Mouse (Mus musculus) hematopoietic stem cell, adult 5-6 weeks (primary cell): ENCODE measurements around the gene Pamr1. TPM values are rescaled to one million over a fixed set of nuclear protein-coding genes. Genes with fewer than 3 reads are reported as not detected.

Source experiments
- ATAC-seq, 2 experiments: fragments of 125-278 bp in 1 of 2; replicated peaks in 1 of 2; 2 replicates each; pipeline ENCODE4 v1.8.0; 2016 to 2017; ENCODE audit warnings: inconsistent platforms in 2 of 2, mild to moderate bottlenecking in 2 of 2, moderate number of reproducible peaks in 2 of 2, low read depth in 1 of 2, moderate TSS enrichment in 1 of 2; ENCODE audit not compliant: low FRiP score in 2 of 2, poor library complexity in 2 of 2, severe bottlenecking in 2 of 2, insufficient read depth in 1 of 2, low TSS enrichment in 1 of 2
- total RNA-seq: library from RNA; stranded (forward); fragments of 172-1452, 232-1000 nt; gene quantifications from 2 replicates; pipeline ENCODE4 v1.2.3, GENCODE M21; 2017

Pamr1 gene
- total RNA-seq, 1 experiment from 2014 or later, result not detected

GRCm38 (mm10) chr2:102589977-102590376, 40.2 kb downstream of the Pamr1 start:
- ATAC-seq, result no peak

- no peak for ATAC-seq
These were observed 44.7 kb downstream of the Pamr1 start for GRCm38 (mm10) chr2:102594535-102594934.

DNA sequence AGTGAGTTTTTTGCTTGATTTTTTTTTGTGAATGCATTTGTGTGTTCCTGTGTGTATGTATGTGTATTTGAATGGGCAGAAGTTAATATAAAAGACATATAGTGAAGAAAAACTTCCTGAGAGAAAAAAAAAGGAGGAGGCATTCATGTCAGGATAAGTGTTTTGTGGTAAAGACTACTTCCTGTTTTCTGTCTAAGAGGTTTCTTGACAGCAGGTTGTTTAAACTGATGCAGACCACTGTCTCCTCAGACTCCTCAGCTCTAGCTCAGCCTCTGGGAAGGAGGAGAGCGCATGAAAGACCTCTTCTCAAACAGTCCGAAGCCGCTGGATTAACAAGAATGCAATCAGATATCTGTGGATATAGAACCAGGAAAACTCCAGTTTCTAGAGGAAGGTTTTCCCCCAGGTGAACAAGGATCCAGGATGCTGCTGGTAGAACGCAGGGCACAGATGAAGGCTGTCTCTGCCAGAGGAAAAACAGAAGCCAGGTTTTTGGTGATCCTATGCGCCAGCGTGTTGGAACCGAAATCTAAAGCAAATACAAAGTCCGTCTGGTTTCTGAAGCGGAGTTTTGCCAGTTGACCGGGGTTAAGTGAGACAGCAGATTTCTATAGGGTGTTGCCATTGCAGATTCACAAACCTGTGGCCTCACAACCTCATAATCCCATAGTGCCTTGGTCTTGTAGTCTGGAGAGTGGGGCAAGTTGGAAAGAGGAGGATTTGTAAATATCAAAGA, 45.8 kb downstream of the Pamr1 start:
- ATAC-seq, result no peak

GRCm38 (mm10) chr2:102598911-102599721, 49.3 kb downstream of the Pamr1 start:
- no peak for ATAC-seq

GRCm38 (mm10) chr2:102600516-102600915, 50.7 kb downstream of the Pamr1 start:
- no peak for ATAC-seq

- no peak for ATAC-seq
These were observed 60.7 kb downstream of the Pamr1 start for GRCm38 (mm10) chr2:102610485-102610884.

GRCm38 (mm10) chr2:102616637-102617036, 66.8 kb downstream of the Pamr1 start:
- ATAC-seq, result peak in 1 of 2 experiments; percentile 17; a peak in 1 of 4 replicates

GRCm38 (mm10) chr2:102620744-102621429, 71.1 kb downstream of the Pamr1 start:
- no peak for ATAC-seq

GRCm38 (mm10) chr2:102622176-102622575, 72.4 kb downstream of the Pamr1 start:
- no peak for ATAC-seq

- ATAC-seq, result no peak
These were observed 73.1 kb downstream of the Pamr1 start for GRCm38 (mm10) chr2:102622943-102623342.

GRCm38 (mm10) chr2:102624538-102624937, 74.7 kb downstream of the Pamr1 start:
- no peak for ATAC-seq

DNA sequence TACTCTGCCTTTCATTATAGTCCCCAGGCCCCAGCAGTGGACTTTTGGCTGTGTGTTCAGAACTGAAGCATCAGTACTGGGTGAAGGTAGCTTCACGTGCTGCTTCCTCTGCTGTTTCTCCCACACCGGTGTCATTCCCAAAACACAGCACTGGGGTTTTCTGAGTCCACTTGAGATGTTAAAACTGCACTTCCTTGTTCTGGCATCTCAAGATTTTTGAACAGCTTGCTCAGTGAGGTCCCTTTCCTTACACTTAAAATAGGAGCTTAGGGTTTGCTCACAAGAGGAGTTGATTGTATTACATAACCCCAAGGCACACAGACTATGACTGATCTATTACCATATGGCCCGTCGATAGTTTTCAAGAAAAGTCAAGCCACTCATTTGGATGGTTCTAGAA, 82.5 kb downstream of the Pamr1 start:
- no peak for ATAC-seq

DNA sequence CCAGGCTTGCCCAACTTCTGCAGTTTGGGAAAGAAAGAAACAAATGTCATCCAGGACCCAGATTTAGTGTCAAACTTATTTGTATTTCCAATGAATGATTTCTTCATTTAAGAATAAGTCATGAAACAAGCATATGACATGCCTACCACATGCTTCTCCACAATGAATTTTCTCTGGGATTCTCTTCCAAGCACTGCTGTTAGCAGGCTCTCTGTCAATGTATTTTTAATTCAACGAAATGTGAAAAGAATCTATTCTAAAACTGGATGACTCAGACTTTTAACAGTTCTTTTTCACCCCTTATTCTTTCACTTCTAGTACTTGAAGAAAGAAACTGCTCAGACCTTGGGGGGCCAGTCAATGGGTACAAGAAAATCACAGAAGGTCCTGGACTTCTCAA, 84.2 kb downstream of the Pamr1 start:
- no peak for ATAC-seq

GRCm38 (mm10) chr2:102635523-102636060, 85.8 kb downstream of the Pamr1 start:
- ATAC-seq, result no peak

DNA sequence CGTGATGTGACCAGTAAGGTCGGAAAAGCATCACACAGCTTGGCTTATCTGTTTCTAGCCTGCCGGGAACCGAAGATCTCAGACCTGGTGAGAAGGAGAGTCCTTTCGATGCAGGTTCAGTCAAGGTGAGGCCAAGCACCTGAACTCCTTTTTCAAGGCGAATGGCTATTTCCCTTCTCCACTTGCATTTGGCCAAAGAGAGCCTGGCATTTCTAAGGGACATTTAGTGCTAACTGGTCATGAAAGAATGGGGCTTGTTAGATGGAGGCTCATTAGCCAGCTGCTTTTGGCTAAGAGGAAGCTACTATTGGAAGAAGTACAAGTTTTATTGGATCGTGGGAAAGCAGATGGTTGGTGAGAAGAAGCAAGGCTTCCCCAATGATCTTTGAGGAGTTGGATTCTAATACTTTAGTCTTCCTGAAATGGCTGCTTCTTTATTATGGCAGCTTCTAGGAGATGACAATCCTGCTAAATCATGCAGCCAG, 86.3 kb downstream of the Pamr1 start:
- ATAC-seq, result no peak

DNA sequence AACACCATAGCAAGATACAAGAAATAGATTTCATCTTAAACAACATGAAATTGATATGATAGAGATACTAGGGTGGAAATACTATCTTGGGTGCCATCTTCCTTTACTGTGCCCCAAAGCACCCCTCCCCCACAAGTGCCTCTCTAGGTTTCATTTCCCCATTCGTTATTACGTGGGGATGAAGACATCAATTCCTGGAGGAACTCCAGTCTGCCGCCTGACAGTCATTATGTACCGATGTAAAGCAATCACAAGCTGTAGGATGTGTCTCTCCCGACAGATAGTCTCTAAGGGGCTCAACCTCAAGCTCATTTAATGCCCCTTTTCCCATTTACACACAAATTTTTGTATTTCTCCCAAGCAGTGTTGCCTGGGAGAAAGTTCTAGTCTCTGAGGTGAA, 88.3 kb downstream of the Pamr1 start:
- no peak for ATAC-seq

GRCm38 (mm10) chr2:102638690-102639089, 88.9 kb downstream of the Pamr1 start:
- no peak for ATAC-seq
